Mouse (Mus musculus) megakaryocyte, embryonic 14.5 days (primary cell): ENCODE measurements around the gene Fbxo3.

Experiments
- FLI1 ChIP-seq: IDR thresholded peaks from 2 replicates; pipeline ENCODE4 v1.6.1; 2012; ENCODE audit warnings: low read length, inconsistent platforms, mixed read lengths
- GATA1 ChIP-seq: IDR thresholded peaks from 3 replicates; pipeline ENCODE4 v1.6.1; 2012; ENCODE audit warnings: mixed read lengths, low read length, inconsistent platforms, borderline replicate concordance

DNA sequence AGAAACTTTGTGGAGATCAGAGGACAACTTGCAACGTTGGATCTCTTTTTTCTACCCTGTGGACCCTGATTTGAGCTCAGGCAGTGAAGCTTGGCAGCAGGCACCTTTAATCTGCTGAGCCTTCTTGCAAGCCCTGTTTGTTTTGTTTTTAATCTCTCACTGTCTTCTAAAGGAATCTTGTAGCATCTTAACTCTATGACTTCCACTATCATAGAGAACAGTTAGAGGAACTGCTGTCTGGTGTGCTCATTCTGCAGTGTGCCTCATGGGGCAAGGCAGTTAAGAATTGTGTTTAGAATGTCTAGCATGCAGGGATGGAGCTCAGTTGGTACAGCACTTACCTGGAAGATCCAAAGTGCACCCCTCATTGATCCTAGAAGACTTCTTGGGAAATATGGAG lies 72.4 kb downstream of the Fbxo3 start:
- TF ChIP-seq GATA1, result no peak
- TF ChIP-seq FLI1, result no peak
